Mouse (Mus musculus) kidney, postnatal 14 days (tissue): ENCODE measurements at regions not wholly inside any gene's neighbourhood (a gene's known extent, or its start where the extent isn't known, plus 50 kb on each side); places are given as distances from the start of the nearest gene placed in this dataset.
A peak's percentile ranks its signal among the peaks of the same experiment; 100 is the strongest.

Experiments used
- DNase-seq: peaks from one replicate; pipeline ENCODE4 v3.0.0; 2022; ENCODE audit warnings: mixed read lengths

- peak; percentile 53 for DNase-seq
Measured at GRCm38 (mm10) chr8:91872278-91873115, 70.6 kb upstream of the Irx3 start.

GRCm38 (mm10) chr8:91867069-91867468 lies 65.2 kb upstream of the Irx3 start:
- DNase-seq = no peak

- DNase-seq = no peak
Measured at GRCm38 (mm10) chr8:91866076-91866475, 64.2 kb upstream of the Irx3 start.

GRCm38 (mm10) chr8:91865361-91865760 lies 63.5 kb upstream of the Irx3 start:
- DNase-seq = no peak

GRCm38 (mm10) chr8:91863505-91863904 lies 61.6 kb upstream of the Irx3 start:
- no peak for DNase-seq

GRCm38 (mm10) chr8:91855881-91856280 lies 54.0 kb upstream of the Irx3 start:
- DNase-seq = no peak

- no peak for DNase-seq
Measured at GRCm38 (mm10) chr8:91854369-91854768, 52.5 kb upstream of the Irx3 start.

GRCm38 (mm10) chr8:91853803-91854202 lies 51.9 kb upstream of the Irx3 start:
- DNase-seq = no peak

- no peak for DNase-seq
Measured at GRCm38 (mm10) chr8:91853336-91853735, 51.5 kb upstream of the Irx3 start.
